Mouse (Mus musculus) midbrain, embryonic 12.5 days (tissue): ENCODE results near the gene Fmo5. TPM values are rescaled to one million over a fixed set of nuclear protein-coding genes. Genes with fewer than 3 reads are reported as not detected.
A peak's percentile ranks its signal among the peaks of the same experiment; 100 is the strongest.

Experiments used
- ATAC-seq: fragments of 200-750 bp; cut with Nextera tagmentation; 2 replicates; pipeline ENCODE4 v1.8.0; 2017; ENCODE audit warnings: low read depth, moderate TSS enrichment, moderate library complexity; ENCODE audit not compliant: low FRiP score
- H3K27ac ChIP-seq: fragments of 300-500 bp; sonication (generic); replicated peaks from 2 replicates; pipeline ENCODE4 v1.5.1; 2016; ENCODE audit warnings: mild to moderate bottlenecking
- H3K27me3 ChIP-seq: fragments of 300-500 bp; sonication (generic); 2 replicates; pipeline ENCODE4 v1.6.1; 2016; ENCODE audit warnings: mild to moderate bottlenecking
- H3K36me3 ChIP-seq: fragments of 300-500 bp; sonication (generic); 2 replicates; pipeline ENCODE4 v1.6.1; 2016
- H3K4me1 ChIP-seq: fragments of 300-500 bp; sonication (generic); 2 replicates; pipeline ENCODE4 v1.6.1; 2016
- H3K4me2 ChIP-seq: fragments of 300-500 bp; sonication (generic); replicated peaks from 2 replicates; pipeline ENCODE4 v1.6.1; 2016; ENCODE audit warnings: mild to moderate bottlenecking, moderate library complexity
- H3K4me3 ChIP-seq: fragments of 300-500 bp; sonication (generic); 2 replicates; pipeline ENCODE4 v1.5.1; 2016; ENCODE audit warnings: mild to moderate bottlenecking
- H3K9ac ChIP-seq: fragments of 300-500 bp; sonication (generic); replicated peaks from 2 replicates; pipeline ENCODE4 v1.6.1; 2016; ENCODE audit warnings: mild to moderate bottlenecking, moderate library complexity
- H3K9me3 ChIP-seq: fragments of 300-500 bp; sonication (generic); 2 replicates; pipeline ENCODE4 v1.6.1; 2016; ENCODE audit warnings: mild to moderate bottlenecking
- WGBS: fragments of 180-500 bp; shearing (Covaris S2); methylation state at CpG from one replicate; pipeline ENCODE4 v1.1.7; 2016; 5-methylcytosine and 5-hydroxymethylcytosine counted together
- polyA plus RNA-seq: library from polyadenylated mRNA; unstranded; fragments of >200 nt; fragmentation: Nextera tagmentation; extraction: Ambion mirVana; gene quantifications from 2 replicates; pipeline ENCODE4 v1.2.1, GENCODE M21; 2016

The Fmo5 gene
- polyA plus RNA-seq, 1 experiment from 2014 or later: 0.85 TPM

- no peak overlapping the region for H3K4me2 ChIP-seq
- H3K4me1 ChIP-seq: peaks cover 5% of the 10 kb centered on the region; the same call in 1 of the 2 replicates
- H3K9me3 ChIP-seq: no peaks in the 10 kb centered on the region
- no peak overlapping the region for H3K9ac ChIP-seq
- no peak for ATAC-seq
- WGBS: 89% methylated on average over 6 of the region's 6 CpGs
- no peak overlapping the region for H3K4me3 ChIP-seq
- H3K36me3 ChIP-seq: no peaks in the 10 kb centered on the region
- H3K27ac ChIP-seq: no peak overlapping the region
- H3K27me3 ChIP-seq: 0 out of 2 replicates have a peak, but pooled peaks cover 7% of the 10 kb centered on the region
These were observed 17.6 kb upstream of the Fmo5 start for GRCm38 (mm10) chr3:97611021-97611420.

GRCm38 (mm10) chr3:97615154-97615553 is 13.4 kb upstream of the Fmo5 start:
- Histone ChIP-seq H3K4me3 (no peak overlapping the region), H3K4me1 (no peaks in the 10 kb centered on the region), H3K9ac (no peak overlapping the region), H3K27me3 (0 out of 2 replicates have a peak, but pooled peaks cover 7% of the 10 kb centered on the region), H3K4me2 (no peak overlapping the region), H3K9me3 (no peaks in the 10 kb centered on the region), H3K27ac (no peak overlapping the region), H3K36me3 (no peaks in the 10 kb centered on the region)
- WGBS: 42% methylated on average over 1 of the region's 1 CpGs
- no peak for ATAC-seq

- H3K36me3 ChIP-seq: no peaks in the 10 kb centered on the region
- H3K4me3 ChIP-seq: no peak overlapping the region
- H3K4me1 ChIP-seq: no peaks in the 10 kb centered on the region
- H3K4me2 ChIP-seq: no peak overlapping the region
- no peaks in the 10 kb centered on the region for H3K9me3 ChIP-seq
- no peak overlapping the region for H3K9ac ChIP-seq
- no peak for ATAC-seq
- H3K27me3 ChIP-seq: 0 out of 2 replicates have a peak, but pooled peaks cover 7% of the 10 kb centered on the region
- H3K27ac ChIP-seq: no peak overlapping the region
- 85% methylated on average over 4 of the region's 4 CpGs for WGBS
These were observed 12.7 kb upstream of the Fmo5 start for GRCm38 (mm10) chr3:97615933-97616332.

GRCm38 (mm10) chr3:97617091-97617825 is 11.3 kb upstream of the Fmo5 start:
- no peaks in the 10 kb centered on the region for H3K4me1 ChIP-seq

GRCm38 (mm10) chr3:97617899-97618298 is 10.7 kb upstream of the Fmo5 start:
- 88% methylated on average over 8 of the region's 8 CpGs for WGBS

More at GRCm38 (mm10) chr3:97617091-97617825, 11.3 kb upstream of the Fmo5 start:
- Histone ChIP-seq H3K4me3 (no peak overlapping the region), H3K9me3 (no peaks in the 10 kb centered on the region), H3K27ac (no peak overlapping the region), H3K4me2 (no peak overlapping the region), H3K36me3 (no peaks in the 10 kb centered on the region), H3K9ac (no peak overlapping the region), H3K27me3 (0 out of 2 replicates have a peak, but pooled peaks cover 5% of the 10 kb centered on the region)
- no peak for ATAC-seq
- WGBS: 96% methylated on average over 19 of the region's 19 CpGs

GRCm38 (mm10) chr3:97620657-97621056 is 7.9 kb upstream of the Fmo5 start:
- Histone ChIP-seq H3K27ac (no peak overlapping the region), H3K9ac (no peak overlapping the region), H3K4me3 (no peak overlapping the region), H3K9me3 (no peaks in the 10 kb centered on the region), H3K4me2 (no peak overlapping the region), H3K36me3 (no peaks in the 10 kb centered on the region), H3K27me3 (no peaks in the 10 kb centered on the region), H3K4me1 (no peaks in the 10 kb centered on the region)
- WGBS: 87% methylated on average over 4 of the region's 4 CpGs
- no peak for ATAC-seq

More at GRCm38 (mm10) chr3:97617899-97618298, 10.7 kb upstream of the Fmo5 start:
- H3K27me3 ChIP-seq: no peaks in the 10 kb centered on the region
- H3K9me3 ChIP-seq: no peaks in the 10 kb centered on the region
- no peaks in the 10 kb centered on the region for H3K4me1 ChIP-seq
- no peak overlapping the region for H3K4me3 ChIP-seq
- no peak overlapping the region for H3K9ac ChIP-seq
- no peak overlapping the region for H3K27ac ChIP-seq
- no peaks in the 10 kb centered on the region for H3K36me3 ChIP-seq
- no peak for ATAC-seq
- no peak overlapping the region for H3K4me2 ChIP-seq

GRCm38 (mm10) chr3:97624611-97625010 is 4.0 kb upstream of the Fmo5 start:
- no peaks in the 10 kb centered on the region for H3K36me3 ChIP-seq
- H3K27me3 ChIP-seq: peaks cover 3% of the 10 kb centered on the region; the same call in 1 of the 2 replicates
- no peak overlapping the region for H3K4me3 ChIP-seq
- H3K4me1 ChIP-seq: peaks cover 3% of the 10 kb centered on the region; the same call in 1 of the 2 replicates
- 47% methylated on average over 2 of the region's 2 CpGs for WGBS
- no peak overlapping the region for H3K27ac ChIP-seq
- ATAC-seq: no peak
- no peak overlapping the region for H3K4me2 ChIP-seq
- no peaks in the 10 kb centered on the region for H3K9me3 ChIP-seq
- H3K9ac ChIP-seq: no peak overlapping the region

- H3K36me3 ChIP-seq: no peaks in the 10 kb centered on the region
- no peak overlapping the region for H3K4me3 ChIP-seq
- ATAC-seq: no peak
- H3K27ac ChIP-seq: no peak overlapping the region
- 74% methylated on average over 7 of the region's 7 CpGs for WGBS
- no peak overlapping the region for H3K9ac ChIP-seq
- H3K4me2 ChIP-seq: peak overlapping the region; percentile 49; the same call in 1 of the 2 replicates
- H3K4me1 ChIP-seq: peaks cover 3% of the 10 kb centered on the region; the same call in 1 of the 2 replicates
- no peaks in the 10 kb centered on the region for H3K9me3 ChIP-seq
- H3K27me3 ChIP-seq: peaks cover 7% of the 10 kb centered on the region; the same call in 1 of the 2 replicates
These were observed 711 bp upstream of the Fmo5 start for GRCm38 (mm10) chr3:97627893-97628292.

- WGBS: 83% methylated on average over 4 of the region's 4 CpGs
- no peak overlapping the region for H3K4me2 ChIP-seq
- H3K9ac ChIP-seq: no peak overlapping the region
- H3K27ac ChIP-seq: no peak overlapping the region
- H3K27me3 ChIP-seq: peaks cover 7% of the 10 kb centered on the region; the same call in 1 of the 2 replicates
- no peaks in the 10 kb centered on the region for H3K36me3 ChIP-seq
- ATAC-seq: no peak
- H3K4me1 ChIP-seq: peaks cover 3% of the 10 kb centered on the region; the same call in 1 of the 2 replicates
- H3K9me3 ChIP-seq: no peaks in the 10 kb centered on the region
- H3K4me3 ChIP-seq: no peak overlapping the region
These were observed 1.3 kb downstream of the Fmo5 start for GRCm38 (mm10) chr3:97629941-97630340.

GRCm38 (mm10) chr3:97630746-97631145 is 2.1 kb downstream of the Fmo5 start:
- Histone ChIP-seq H3K27ac (no peak overlapping the region), H3K4me2 (no peak overlapping the region), H3K9me3 (no peaks in the 10 kb centered on the region), H3K27me3 (peaks cover 7% of the 10 kb centered on the region; the same call in 1 of the 2 replicates), H3K4me1 (peaks cover 3% of the 10 kb centered on the region; the same call in 1 of the 2 replicates), H3K36me3 (no peaks in the 10 kb centered on the region), H3K4me3 (no peak overlapping the region), H3K9ac (no peak overlapping the region)
- ATAC-seq: no peak
- WGBS: 93% methylated on average over 4 of the region's 4 CpGs

- no peak overlapping the region for H3K4me2 ChIP-seq
- H3K9me3 ChIP-seq: no peaks in the 10 kb centered on the region
- no peak overlapping the region for H3K4me3 ChIP-seq
- H3K9ac ChIP-seq: no peak overlapping the region
- H3K27me3 ChIP-seq: peaks cover 7% of the 10 kb centered on the region; the same call in 1 of the 2 replicates
- WGBS: 91% methylated on average over 8 of the region's 8 CpGs
- no peaks in the 10 kb centered on the region for H3K36me3 ChIP-seq
- peaks cover 3% of the 10 kb centered on the region; the same call in 1 of the 2 replicates for H3K4me1 ChIP-seq
- no peak for ATAC-seq
- H3K27ac ChIP-seq: no peak overlapping the region
These were observed 2.8 kb downstream of the Fmo5 start for GRCm38 (mm10) chr3:97631258-97631860.

GRCm38 (mm10) chr3:97633456-97633855 is 4.9 kb downstream of the Fmo5 start:
- no peak overlapping the region for H3K27ac ChIP-seq
- no peaks in the 10 kb centered on the region for H3K9me3 ChIP-seq
- H3K4me1 ChIP-seq: peaks cover 3% of the 10 kb centered on the region; the same call in 1 of the 2 replicates
- H3K27me3 ChIP-seq: peaks cover 7% of the 10 kb centered on the region; the same call in 1 of the 2 replicates
- no peak overlapping the region for H3K9ac ChIP-seq
- H3K36me3 ChIP-seq: no peaks in the 10 kb centered on the region
- 88% methylated on average over 4 of the region's 4 CpGs for WGBS
- H3K4me3 ChIP-seq: no peak overlapping the region
- no peak overlapping the region for H3K4me2 ChIP-seq
- ATAC-seq: no peak
